Mouse (Mus musculus): ENCODE results near the gene Ywhae. TPM values are rescaled to one million over a fixed set of nuclear protein-coding genes. Genes with fewer than 3 reads are reported as not detected.
"Not testable (repeated sequence)": the region's sequence is repeated elsewhere in the genome, so short reads cannot be mapped to it uniquely, and the experiment has no call there.

Gene Ywhae
- total RNA-seq (2017) = 141 and 162 TPM in 2 replicates

GRCm38 (mm10) chr11:75732434-75733226, at the start of gene Ywhae:
Gene Ywhae, plus strand, starts transcription at chr11:75732869.
- peak; percentile 70 for ATAC-seq (ENCODE audit: extremely low read depth, insufficient number of reproducible peaks, low FRiP score, poor library complexity, severe bottlenecking)

GRCm38 (mm10) chr11:75684462-75684861, 48.2 kb upstream of the Ywhae start:
- no peak for ATAC-seq (ENCODE audit: extremely low read depth, insufficient number of reproducible peaks, low FRiP score, poor library complexity, severe bottlenecking)

GRCm38 (mm10) chr11:75684956-75685355, 47.7 kb upstream of the Ywhae start:
- no peak for ATAC-seq (ENCODE audit: extremely low read depth, insufficient number of reproducible peaks, low FRiP score, poor library complexity, severe bottlenecking)

- ATAC-seq (ENCODE audit: extremely low read depth, insufficient number of reproducible peaks, low FRiP score, poor library complexity, severe bottlenecking) = no peak
Measured at GRCm38 (mm10) chr11:75687343-75687993, 45.2 kb upstream of the Ywhae start.

GRCm38 (mm10) chr11:75688132-75688531, 44.5 kb upstream of the Ywhae start:
- no peak for ATAC-seq (ENCODE audit: extremely low read depth, insufficient number of reproducible peaks, low FRiP score, poor library complexity, severe bottlenecking)

GRCm38 (mm10) chr11:75689977-75690376, 42.7 kb upstream of the Ywhae start:
- ATAC-seq (ENCODE audit: extremely low read depth, insufficient number of reproducible peaks, low FRiP score, poor library complexity, severe bottlenecking) = no peak

GRCm38 (mm10) chr11:75691047-75691446, 41.6 kb upstream of the Ywhae start:
- ATAC-seq (ENCODE audit: extremely low read depth, insufficient number of reproducible peaks, low FRiP score, poor library complexity, severe bottlenecking) = no peak

GRCm38 (mm10) chr11:75693570-75693969, 39.1 kb upstream of the Ywhae start:
- no peak for ATAC-seq (ENCODE audit: extremely low read depth, insufficient number of reproducible peaks, low FRiP score, poor library complexity, severe bottlenecking)

GRCm38 (mm10) chr11:75697464-75697863, 35.2 kb upstream of the Ywhae start:
- ATAC-seq (ENCODE audit: extremely low read depth, insufficient number of reproducible peaks, low FRiP score, poor library complexity, severe bottlenecking) = not testable (repeated sequence)

GRCm38 (mm10) chr11:75700557-75700956, 32.1 kb upstream of the Ywhae start:
- ATAC-seq (ENCODE audit: extremely low read depth, insufficient number of reproducible peaks, low FRiP score, poor library complexity, severe bottlenecking) = no peak

GRCm38 (mm10) chr11:75702761-75703160, 29.9 kb upstream of the Ywhae start:
- ATAC-seq (ENCODE audit: extremely low read depth, insufficient number of reproducible peaks, low FRiP score, poor library complexity, severe bottlenecking) = no peak

- no peak for ATAC-seq (ENCODE audit: extremely low read depth, insufficient number of reproducible peaks, low FRiP score, poor library complexity, severe bottlenecking)
Measured at GRCm38 (mm10) chr11:75703748-75704147, 28.9 kb upstream of the Ywhae start.

GRCm38 (mm10) chr11:75713949-75714348, 18.7 kb upstream of the Ywhae start:
- peak; percentile 55; the same call in 1 of the 2 replicates for ATAC-seq (ENCODE audit: extremely low read depth, insufficient number of reproducible peaks, low FRiP score, poor library complexity, severe bottlenecking)

GRCm38 (mm10) chr11:75715556-75715955, 17.1 kb upstream of the Ywhae start:
- no peak for ATAC-seq (ENCODE audit: extremely low read depth, insufficient number of reproducible peaks, low FRiP score, poor library complexity, severe bottlenecking)

- ATAC-seq (ENCODE audit: extremely low read depth, insufficient number of reproducible peaks, low FRiP score, poor library complexity, severe bottlenecking) = no peak
Measured at GRCm38 (mm10) chr11:75716661-75717325, 15.9 kb upstream of the Ywhae start.

GRCm38 (mm10) chr11:75722339-75722738, 10.3 kb upstream of the Ywhae start:
- ATAC-seq (ENCODE audit: extremely low read depth, insufficient number of reproducible peaks, low FRiP score, poor library complexity, severe bottlenecking) = no peak

GRCm38 (mm10) chr11:75727168-75727567, 5.5 kb upstream of the Ywhae start:
- no peak for ATAC-seq (ENCODE audit: extremely low read depth, insufficient number of reproducible peaks, low FRiP score, poor library complexity, severe bottlenecking)

GRCm38 (mm10) chr11:75727659-75728058, 5.0 kb upstream of the Ywhae start:
- ATAC-seq (ENCODE audit: extremely low read depth, insufficient number of reproducible peaks, low FRiP score, poor library complexity, severe bottlenecking) = not testable (repeated sequence)

- peak; percentile 14; the same call in 1 of the 2 replicates for ATAC-seq (ENCODE audit: extremely low read depth, insufficient number of reproducible peaks, low FRiP score, poor library complexity, severe bottlenecking)
Measured at GRCm38 (mm10) chr11:75733227-75733940, 715 bp downstream of the Ywhae start.
